Mouse (Mus musculus) erythroblast, embryonic 14.5 days (primary cell): ENCODE data around the gene Barx2.

Experiments used
- GATA1 ChIP-seq: IDR thresholded peaks from 2 replicates; pipeline ENCODE4 v1.6.1; 2012; ENCODE audit warnings: low read length, inconsistent platforms, mixed read lengths
- TAL1 ChIP-seq: IDR thresholded peaks from 3 replicates; pipeline ENCODE4 v1.6.1; 2012; ENCODE audit warnings: low read length, inconsistent platforms, mixed read lengths

GRCm38 (mm10) chr9:31919802-31920201 lies 6.5 kb upstream of the Barx2 start:
- no peak for TF ChIP-seq GATA1
- no peak for TF ChIP-seq TAL1
